Mouse (Mus musculus) stomach, embryonic 16.5 days (tissue): ENCODE data around the gene Rarg. TPM values are rescaled to one million over a fixed set of nuclear protein-coding genes. Genes with fewer than 3 reads are reported as not detected.

ENCODE experiments used
- ATAC-seq: fragments of 200-750 bp; cut with Nextera tagmentation; 2 replicates; pipeline ENCODE4 v1.8.0; 2017; ENCODE audit warnings: moderate number of reproducible peaks, moderate TSS enrichment; ENCODE audit not compliant: insufficient read depth, low FRiP score
- H3K27ac ChIP-seq: fragments of 300-500 bp; sonication (generic); 2 replicates; pipeline ENCODE4 v1.5.1; 2014; ENCODE audit warnings: low read length
- H3K27me3 ChIP-seq: fragments of 300-500 bp; sonication (generic); 2 replicates; pipeline ENCODE4 v1.6.1; 2014; ENCODE audit warnings: low read length, control low read depth, mixed read lengths; ENCODE audit not compliant: control insufficient read depth, insufficient read depth
- H3K36me3 ChIP-seq: fragments of 300-500 bp; sonication (generic); 2 replicates; pipeline ENCODE4 v1.6.1; 2014; ENCODE audit warnings: low read length; ENCODE audit not compliant: control insufficient read depth, insufficient read depth
- H3K4me1 ChIP-seq: fragments of 300-500 bp; sonication (generic); 2 replicates; pipeline ENCODE4 v1.6.1; 2014; ENCODE audit warnings: low read length, control low read depth, mixed read lengths; ENCODE audit not compliant: control insufficient read depth, insufficient read depth
- H3K4me2 ChIP-seq: fragments of 300-500 bp; sonication (generic); 2 replicates; pipeline ENCODE4 v1.6.1; 2014; ENCODE audit warnings: low read depth, low read length, mixed read lengths
- H3K4me3 ChIP-seq: fragments of 300-500 bp; sonication (generic); replicated peaks from 2 replicates; pipeline ENCODE4 v1.5.1; 2014; ENCODE audit warnings: mild to moderate bottlenecking, low read length
- H3K9ac ChIP-seq: fragments of 300-500 bp; sonication (generic); 2 replicates; pipeline ENCODE4 v1.6.1; 2014; ENCODE audit warnings: low read length
- H3K9me3 ChIP-seq: fragments of 300-500 bp; sonication (generic); replicated peaks from 2 replicates; pipeline ENCODE4 v1.6.1; 2016; ENCODE audit warnings: low read length, control low read depth; ENCODE audit not compliant: control insufficient read depth
- WGBS: fragments of 180-500 bp; shearing (Covaris S2); extraction: QIAGEN DNeasy Blood & Tissue Kit; methylation state at CpG from one replicate; pipeline ENCODE4 v1.1.7; 2014; 5-methylcytosine and 5-hydroxymethylcytosine counted together
- polyA plus RNA-seq: library from polyadenylated mRNA; unstranded; fragments of >200 nt; fragmentation: Nextera tagmentation; extraction: Ambion mirVana; gene quantifications from 2 replicates; pipeline ENCODE4 v1.2.1, GENCODE M21; 2015

Gene Rarg
- polyA plus RNA-seq, 1 experiment from 2014 or later, result 41.2 TPM

- Histone ChIP-seq H3K27ac (peak overlapping the region; percentile 79), H3K9ac (peak overlapping the region; percentile 68), H3K4me3 (peak overlapping the region; percentile 67), H3K9me3 (no peaks in the 10 kb centered on the region), H3K4me2 (peak overlapping the region; percentile 69), H3K36me3 (0 out of 2 replicates have a peak, but pooled peaks cover 4% of the 10 kb centered on the region), H3K4me1 (peaks cover 35% of the 10 kb centered on the region), H3K27me3 (no peaks in the 10 kb centered on the region)
- no peak for ATAC-seq
- 24% methylated on average over 22 of the region's 22 CpGs for WGBS
Measured at GRCm38 (mm10) chr15:102243229-102244190, 13.8 kb downstream of the Rarg start.

- WGBS, result 45% methylated on average over 12 of the region's 12 CpGs
- Histone ChIP-seq H3K27ac (peak overlapping the region; percentile 79), H3K9ac (peak overlapping the region; percentile 68), H3K27me3 (no peaks in the 10 kb centered on the region), H3K9me3 (no peaks in the 10 kb centered on the region), H3K36me3 (0 out of 2 replicates have a peak, but pooled peaks cover 4% of the 10 kb centered on the region), H3K4me2 (peak overlapping the region; percentile 69), H3K4me1 (peaks cover 32% of the 10 kb centered on the region), H3K4me3 (no peak overlapping the region)
- no peak for ATAC-seq
Measured at GRCm38 (mm10) chr15:102242404-102243228, 14.7 kb downstream of the Rarg start.

- H3K27ac ChIP-seq, result 0 out of 2 replicates have a peak overlapping the region, but pooled peaks have one; percentile 23
- H3K4me3 ChIP-seq, result no peak overlapping the region
- H3K27me3 ChIP-seq, result no peaks in the 10 kb centered on the region
- H3K9me3 ChIP-seq, result no peaks in the 10 kb centered on the region
- peaks cover 39% of the 10 kb centered on the region for H3K4me1 ChIP-seq
- no peak for ATAC-seq
- 76% methylated on average over 4 of the region's 4 CpGs for WGBS
- H3K4me2 ChIP-seq, result no peak overlapping the region
- H3K9ac ChIP-seq, result no peak overlapping the region
- H3K36me3 ChIP-seq, result 0 out of 2 replicates have a peak, but pooled peaks cover 4% of the 10 kb centered on the region
Measured at GRCm38 (mm10) chr15:102240607-102241006, 16.7 kb downstream of the Rarg start.

- WGBS, result 73% methylated on average over 11 of the region's 11 CpGs
- Histone ChIP-seq H3K9me3 (no peaks in the 10 kb centered on the region), H3K4me3 (no peak overlapping the region), H3K27ac (peak overlapping the region; percentile 9; the same call in 1 of the 2 replicates), H3K4me2 (no peak overlapping the region), H3K4me1 (peaks cover 39% of the 10 kb centered on the region), H3K9ac (no peak overlapping the region), H3K27me3 (no peaks in the 10 kb centered on the region), H3K36me3 (0 out of 2 replicates have a peak, but pooled peaks cover 4% of the 10 kb centered on the region)
- no peak for ATAC-seq
Measured at GRCm38 (mm10) chr15:102239851-102240250, 17.5 kb downstream of the Rarg start.

- no peak overlapping the region for H3K9ac ChIP-seq
- H3K36me3 ChIP-seq, result 0 out of 2 replicates have a peak, but pooled peaks cover 4% of the 10 kb centered on the region
- no peak overlapping the region for H3K27ac ChIP-seq
- no peaks in the 10 kb centered on the region for H3K27me3 ChIP-seq
- 12% methylated on average over 9 of the region's 9 CpGs for WGBS
- no peak overlapping the region for H3K4me2 ChIP-seq
- H3K9me3 ChIP-seq, result no peaks in the 10 kb centered on the region
- H3K4me1 ChIP-seq, result peaks cover 39% of the 10 kb centered on the region
- H3K4me3 ChIP-seq, result no peak overlapping the region
- ATAC-seq, result no peak
Measured at GRCm38 (mm10) chr15:102239260-102239590, 18.1 kb downstream of the Rarg start.

GRCm38 (mm10) chr15:102238543-102239259 is 18.6 kb downstream of the Rarg start:
- Histone ChIP-seq H3K27me3 (no peaks in the 10 kb centered on the region), H3K9ac (no peak overlapping the region), H3K27ac (no peak overlapping the region), H3K4me2 (no peak overlapping the region), H3K4me3 (no peak overlapping the region), H3K36me3 (0 out of 2 replicates have a peak, but pooled peaks cover 4% of the 10 kb centered on the region), H3K4me1 (peaks cover 39% of the 10 kb centered on the region), H3K9me3 (no peaks in the 10 kb centered on the region)
- no peak for ATAC-seq
- WGBS, result 85% methylated on average over 14 of the region's 14 CpGs

GRCm38 (mm10) chr15:102235371-102236027 is 21.8 kb downstream of the Rarg start:
- H3K4me2 ChIP-seq, result peak overlapping the region; percentile 34
- H3K9me3 ChIP-seq, result no peaks in the 10 kb centered on the region
- H3K4me1 ChIP-seq, result peaks cover 37% of the 10 kb centered on the region
- 0 out of 2 replicates have a peak, but pooled peaks cover under 1% of the 10 kb centered on the region for H3K36me3 ChIP-seq
- peak; percentile 75 for ATAC-seq
- H3K27ac ChIP-seq, result peak overlapping the region; percentile 80
- 17% methylated on average over 21 of the region's 21 CpGs for WGBS
- H3K4me3 ChIP-seq, result peak overlapping the region; percentile 11
- no peaks in the 10 kb centered on the region for H3K27me3 ChIP-seq
- H3K9ac ChIP-seq, result peak overlapping the region; percentile 58

- Histone ChIP-seq H3K9me3 (no peaks in the 10 kb centered on the region), H3K36me3 (no peaks in the 10 kb centered on the region), H3K4me1 (peaks cover 37% of the 10 kb centered on the region), H3K27me3 (no peaks in the 10 kb centered on the region), H3K4me2 (no peak overlapping the region), H3K4me3 (no peak overlapping the region), H3K9ac (no peak overlapping the region), H3K27ac (no peak overlapping the region; the same call in 1 of the 2 replicates)
- ATAC-seq, result no peak
- 19% methylated on average over 2 of the region's 2 CpGs for WGBS
Measured at GRCm38 (mm10) chr15:102233896-102234295, 23.4 kb downstream of the Rarg start.
